Mouse (Mus musculus): ENCODE results near the gene Sdf2l1. TPM values are rescaled to one million over a fixed set of nuclear protein-coding genes. Genes with fewer than 3 reads are reported as not detected.
"Not testable (repeated sequence)": the region's sequence is repeated elsewhere in the genome, so short reads cannot be mapped to it uniquely, and the experiment has no call there.

The Sdf2l1 gene
- polyA plus RNA-seq (2015; fragmentation: Nextera tagmentation; extraction: Ambion mirVana) = 43.4 and 47.2 TPM in 2 replicates

- ATAC-seq (replicated peaks) = peak; percentile 99
- WGBS = under 1% methylated on average over 47 of the region's 47 CpGs
- Histone ChIP-seq H3K27ac (replicated peaks) (peak within 1 kb of the TSS; percentile 72), H3K4me1 (peaks cover 16% of the 10 kb centered on the region), H3K4me3 (peak within 1 kb of the TSS; percentile 59), H3K4me2 (replicated peaks) (peak within 1 kb of the TSS; percentile 91), H3K36me3 (no peaks in the 10 kb centered on the region), H3K27me3 (no peaks in the 10 kb centered on the region), H3K9ac (replicated peaks) (peak within 1 kb of the TSS; percentile 53), H3K9me3 (no peaks in the 10 kb centered on the region)
Measured at GRCm38 (mm10) chr16:17132089-17132905, at the start of gene Sdf2l1. Gene Sdf2l1, minus strand, starts transcription at chr16:17132383.

- Histone ChIP-seq H3K4me1 (no peaks in the 10 kb centered on the region), H3K4me3 (no peak overlapping the region), H3K27ac (replicated peaks) (no peak overlapping the region), H3K4me2 (replicated peaks) (no peak overlapping the region), H3K9ac (replicated peaks) (no peak overlapping the region), H3K36me3 (0 out of 2 replicates have a peak, but pooled peaks cover 3% of the 10 kb centered on the region), H3K9me3 (no peaks in the 10 kb centered on the region), H3K27me3 (no peaks in the 10 kb centered on the region)
- 84% methylated on average over 4 of the region's 4 CpGs for WGBS
- no peak for ATAC-seq (replicated peaks)
Measured at GRCm38 (mm10) chr16:17181382-17181781, 49.2 kb upstream of the Sdf2l1 start.

- H3K27me3 ChIP-seq = no peaks in the 10 kb centered on the region
- no peak overlapping the region for H3K4me2 ChIP-seq (replicated peaks)
- 95% methylated on average over 3 of the region's 3 CpGs for WGBS
- H3K4me3 ChIP-seq = no peak overlapping the region
- no peak for ATAC-seq (replicated peaks)
- H3K27ac ChIP-seq (replicated peaks) = no peak overlapping the region
- H3K4me1 ChIP-seq = no peaks in the 10 kb centered on the region
- no peak overlapping the region for H3K9ac ChIP-seq (replicated peaks)
- no peaks in the 10 kb centered on the region for H3K9me3 ChIP-seq
- 0 out of 2 replicates have a peak, but pooled peaks cover under 1% of the 10 kb centered on the region for H3K36me3 ChIP-seq
Measured at GRCm38 (mm10) chr16:17179706-17180105, 47.5 kb upstream of the Sdf2l1 start.

GRCm38 (mm10) chr16:17177623-17178170 lies 45.5 kb upstream of the Sdf2l1 start:
- Histone ChIP-seq H3K27me3 (no peaks in the 10 kb centered on the region), H3K4me1 (no peaks in the 10 kb centered on the region), H3K36me3 (peaks cover 11% of the 10 kb centered on the region), H3K27ac (replicated peaks) (no peak overlapping the region), H3K4me2 (replicated peaks) (no peak overlapping the region), H3K4me3 (no peak overlapping the region), H3K9ac (replicated peaks) (no peak overlapping the region), H3K9me3 (no peaks in the 10 kb centered on the region)
- WGBS = 96% methylated on average over 1 of the region's 1 CpGs
- ATAC-seq (replicated peaks) = no peak

GRCm38 (mm10) chr16:17175765-17176164 lies 43.6 kb upstream of the Sdf2l1 start:
- no peak overlapping the region for H3K27ac ChIP-seq (replicated peaks)
- no peak for ATAC-seq (replicated peaks)
- no peaks in the 10 kb centered on the region for H3K4me1 ChIP-seq
- WGBS = 89% methylated on average over 2 of the region's 2 CpGs
- no peak overlapping the region for H3K4me3 ChIP-seq
- H3K36me3 ChIP-seq = peaks cover 27% of the 10 kb centered on the region
- no peak overlapping the region for H3K9ac ChIP-seq (replicated peaks)
- no peaks in the 10 kb centered on the region for H3K9me3 ChIP-seq
- H3K4me2 ChIP-seq (replicated peaks) = no peak overlapping the region
- H3K27me3 ChIP-seq = no peaks in the 10 kb centered on the region

GRCm38 (mm10) chr16:17168049-17168448 lies 35.9 kb upstream of the Sdf2l1 start:
- no peaks in the 10 kb centered on the region for H3K4me1 ChIP-seq
- H3K4me2 ChIP-seq (replicated peaks) = no peak overlapping the region
- no peaks in the 10 kb centered on the region for H3K27me3 ChIP-seq
- no peaks in the 10 kb centered on the region for H3K9me3 ChIP-seq
- 93% methylated on average over 5 of the region's 5 CpGs for WGBS
- peaks cover 42% of the 10 kb centered on the region for H3K36me3 ChIP-seq
- ATAC-seq (replicated peaks) = no peak
- no peak overlapping the region for H3K9ac ChIP-seq (replicated peaks)
- H3K4me3 ChIP-seq = no peak overlapping the region
- H3K27ac ChIP-seq (replicated peaks) = no peak overlapping the region

- no peak overlapping the region for H3K9ac ChIP-seq (replicated peaks)
- no peak overlapping the region for H3K27ac ChIP-seq (replicated peaks)
- H3K9me3 ChIP-seq = no peaks in the 10 kb centered on the region
- H3K4me3 ChIP-seq = no peak overlapping the region
- no peaks in the 10 kb centered on the region for H3K4me1 ChIP-seq
- no peak for ATAC-seq (replicated peaks)
- no peak overlapping the region for H3K4me2 ChIP-seq (replicated peaks)
- peaks cover 37% of the 10 kb centered on the region for H3K36me3 ChIP-seq
- no peaks in the 10 kb centered on the region for H3K27me3 ChIP-seq
Measured at GRCm38 (mm10) chr16:17167179-17167578, 35.0 kb upstream of the Sdf2l1 start.

GRCm38 (mm10) chr16:17165478-17165877 lies 33.3 kb upstream of the Sdf2l1 start:
- not testable (repeated sequence) for H3K9ac ChIP-seq (replicated peaks); H3K4me1 ChIP-seq; H3K4me2 ChIP-seq (replicated peaks); H3K9me3 ChIP-seq; ATAC-seq (replicated peaks); H3K27me3 ChIP-seq; H3K4me3 ChIP-seq; H3K27ac ChIP-seq (replicated peaks)
- peaks cover 27% of the 10 kb centered on the region for H3K36me3 ChIP-seq
- 92% methylated on average over 1 of the region's 1 CpGs for WGBS

GRCm38 (mm10) chr16:17154346-17154745 lies 22.2 kb upstream of the Sdf2l1 start:
- no peak overlapping the region for H3K4me3 ChIP-seq
- H3K27ac ChIP-seq (replicated peaks) = no peak overlapping the region
- no peaks in the 10 kb centered on the region for H3K4me1 ChIP-seq
- no peak overlapping the region for H3K9ac ChIP-seq (replicated peaks)
- no peaks in the 10 kb centered on the region for H3K9me3 ChIP-seq
- H3K36me3 ChIP-seq = peaks cover 31% of the 10 kb centered on the region; the same call in 1 of the 2 replicates
- no peak for ATAC-seq (replicated peaks)
- H3K27me3 ChIP-seq = no peaks in the 10 kb centered on the region
- WGBS = 97% methylated on average over 2 of the region's 2 CpGs
- no peak overlapping the region for H3K4me2 ChIP-seq (replicated peaks)

- peaks cover 15% of the 10 kb centered on the region for H3K4me1 ChIP-seq
- ATAC-seq (replicated peaks) = no peak
- no peak overlapping the region for H3K4me3 ChIP-seq
- 94% methylated on average over 4 of the region's 4 CpGs for WGBS
- no peak overlapping the region for H3K9ac ChIP-seq (replicated peaks)
- no peaks in the 10 kb centered on the region for H3K9me3 ChIP-seq
- H3K36me3 ChIP-seq = peaks cover 16% of the 10 kb centered on the region; the same call in 1 of the 2 replicates
- H3K27ac ChIP-seq (replicated peaks) = no peak overlapping the region
- peaks cover 5% of the 10 kb centered on the region; the same call in 1 of the 2 replicates for H3K27me3 ChIP-seq
- no peak overlapping the region for H3K4me2 ChIP-seq (replicated peaks)
Measured at GRCm38 (mm10) chr16:17151874-17152273, 19.7 kb upstream of the Sdf2l1 start.

- H3K36me3 ChIP-seq = peaks cover 16% of the 10 kb centered on the region; the same call in 1 of the 2 replicates
- H3K4me2 ChIP-seq (replicated peaks) = no peak overlapping the region
- ATAC-seq (replicated peaks) = no peak
Measured at GRCm38 (mm10) chr16:17150520-17151258, 18.5 kb upstream of the Sdf2l1 start.

GRCm38 (mm10) chr16:17148084-17148483 lies 15.9 kb upstream of the Sdf2l1 start:
- H3K9me3 ChIP-seq = no peaks in the 10 kb centered on the region
- H3K4me3 ChIP-seq = peak overlapping the region; percentile 52
- H3K36me3 ChIP-seq = 0 out of 2 replicates have a peak, but pooled peaks cover 2% of the 10 kb centered on the region
- H3K27ac ChIP-seq (replicated peaks) = no peak overlapping the region
- peaks cover 15% of the 10 kb centered on the region for H3K4me1 ChIP-seq
- 5% methylated on average over 16 of the region's 16 CpGs for WGBS
- H3K27me3 ChIP-seq = peaks cover 5% of the 10 kb centered on the region; the same call in 1 of the 2 replicates
- peak; percentile 5 for ATAC-seq (replicated peaks)
- H3K4me2 ChIP-seq (replicated peaks) = peak overlapping the region; percentile 90
- peak overlapping the region; percentile 47; the same call in 1 of the 2 replicates for H3K9ac ChIP-seq (replicated peaks)

More at GRCm38 (mm10) chr16:17150520-17151258, 18.5 kb upstream of the Sdf2l1 start:
- H3K9ac ChIP-seq (replicated peaks) = no peak overlapping the region
- H3K9me3 ChIP-seq = no peaks in the 10 kb centered on the region
- H3K27ac ChIP-seq (replicated peaks) = no peak overlapping the region
- peaks cover 5% of the 10 kb centered on the region; the same call in 1 of the 2 replicates for H3K27me3 ChIP-seq
- WGBS = 89% methylated on average over 7 of the region's 7 CpGs
- H3K4me1 ChIP-seq = peaks cover 15% of the 10 kb centered on the region
- no peak overlapping the region for H3K4me3 ChIP-seq

Data from forebrain, embryonic 15.5 days (tissue).